27 mouse cellular contexts compared by ENCODE assay signal in the genomic region with DNA sequence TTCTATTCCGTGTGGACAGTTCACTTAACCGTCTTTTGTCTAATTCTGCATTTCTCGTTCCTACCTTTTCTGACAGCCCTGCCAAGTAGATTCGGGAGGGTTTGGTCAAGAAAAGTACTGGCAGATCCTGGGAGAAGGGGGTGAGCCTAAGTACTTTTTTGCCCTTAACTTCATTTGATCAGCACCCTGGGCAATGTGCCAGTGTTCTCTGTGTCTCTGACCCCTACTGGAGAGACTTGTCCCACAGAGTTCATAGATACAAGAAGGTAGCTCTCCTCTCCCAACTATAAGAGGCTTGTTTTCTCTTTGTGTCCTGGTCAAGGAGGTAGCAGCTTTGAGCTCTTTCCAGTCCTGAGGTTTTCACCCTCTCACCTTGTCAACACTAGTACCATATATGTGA.
DNase-seq lines count a peak whose midpoint lies in the region; ATAC-seq and TF ChIP-seq lines count a peak whose summit lies in the region.
"Had no signal": no experiment of that assay in that cellular context is flagged by ENCODE, and none has a peak within 500 bp of the region (broad histone marks: within the 10 kb centered on the region; RNA-seq: fewer than 3 reads in every experiment).

No protein-coding gene starts in this region.

- no peak for TF ChIP-seq RAD21 in MEL (IDR thresholded peaks at IDR 0.05; ENCODE audit: low read depth, low read length)

- H3K9ac ChIP-seq in kidney, embryonic 14.5 days (ENCODE audit: low read depth, low read length), result no peak overlapping the region
- no peak overlapping the region for H3K9ac ChIP-seq in MEL (ENCODE audit: control insufficient read depth, low read depth, low read length, poor library complexity, severe bottlenecking)
- H3K9ac ChIP-seq: embryonic facial prominence, embryonic 12.5 days; embryonic facial prominence, embryonic 15.5 days; forebrain, postnatal 0 days; heart, embryonic 12.5 days; heart, embryonic 15.5 days; hindbrain, embryonic 14.5 days had no signal

- peak; percentile 61 for DNase-seq in kidney, adult 2 months
- peak; percentile 14 to 72 for DNase-seq in kidney, postnatal 36 days
- DNase-seq in kidney, postnatal 14 days, result no peak
- DNase-seq in 416B (ENCODE audit: low read depth) (peak; percentile 8), MEL (ENCODE audit: low read depth, low spot score) (peak; percentile 32)
- no peak for DNase-seq in adrenal gland, postnatal 14 days
- DNase-seq: adrenal gland, postnatal 10 days; cerebellum, adult 11 months; cerebellum, adult 2 months; cerebellum, adult 9-11 months; cerebellum, postnatal 25 days; forebrain, postnatal 0 days; gastrocnemius, adult 2 months; gastrocnemius, postnatal 14 days; heart, adult 11 months; heart, postnatal 10 days; heart, postnatal 36 days had no signal

- no peaks in the 10 kb centered on the region for H3K4me1 ChIP-seq in kidney, adult 2 months (ENCODE audit: control insufficient read depth, insufficient read depth, low read length)
- H3K4me1 ChIP-seq in kidney, embryonic 14.5 days (ENCODE audit: control insufficient read depth, insufficient read depth, low read length), result no peaks in the 10 kb centered on the region
- H3K4me1 ChIP-seq in MEL (ENCODE audit: control insufficient read depth in 1 of 2, insufficient read depth in 2 of 2, low read length in 2 of 2), result no peaks in the 10 kb centered on the region
- H3K4me1 ChIP-seq: embryonic facial prominence, embryonic 12.5 days; embryonic facial prominence, embryonic 15.5 days; heart, embryonic 12.5 days; heart, embryonic 15.5 days had no signal

- no peak overlapping the region for H3K4me3 ChIP-seq in kidney, adult 2 months (ENCODE audit: insufficient read depth, low read depth, low read length)
- H3K4me3 ChIP-seq in kidney, embryonic 14.5 days (ENCODE audit: low read length), result no peak overlapping the region
- no peak overlapping the region for H3K4me3 ChIP-seq in MEL (ENCODE audit: control insufficient read depth in 1 of 2, insufficient read depth in 1 of 2, low read depth in 2 of 2, low read length in 2 of 2)
- H3K4me3 ChIP-seq: embryonic facial prominence, embryonic 12.5 days; embryonic facial prominence, embryonic 15.5 days; gastrocnemius, adult 2 months; heart, embryonic 12.5 days; heart, embryonic 15.5 days had no signal

- no peak overlapping the region for H3K4me2 ChIP-seq in kidney, embryonic 14.5 days (replicated peaks; ENCODE audit: low read depth, low read length)
- H3K4me2 ChIP-seq: embryonic facial prominence, embryonic 12.5 days; embryonic facial prominence, embryonic 15.5 days; heart, embryonic 12.5 days; heart, embryonic 15.5 days; hindbrain, embryonic 14.5 days had no signal

- no peak for ATAC-seq in kidney, embryonic 14.5 days (ENCODE audit: low FRiP score, low TSS enrichment)
- ATAC-seq: CD4-positive, CD25-positive, alpha-beta regulatory T cell, adult 4 months; forebrain, embryonic 14.5 days; forebrain, postnatal 0 days; hindbrain, postnatal 0 days; Patski had no signal

- TF ChIP-seq POLR2A in kidney, adult 2 months (IDR thresholded peaks at IDR 0.05; ENCODE audit: low read depth, low read length), result no peak
- no peak for TF ChIP-seq POLR2A in MEL (IDR thresholded peaks at IDR 0.05; ENCODE audit: control insufficient read depth in 1 of 2, insufficient read depth in 1 of 2, low read depth in 1 of 2, low read length in 2 of 2, poor library complexity in 1 of 2)

- H3K27me3 ChIP-seq in kidney, adult 2 months (replicated peaks; ENCODE audit: control insufficient read depth, insufficient read depth, low read length), result no peaks in the 10 kb centered on the region
- no peaks in the 10 kb centered on the region for H3K27me3 ChIP-seq in kidney, embryonic 14.5 days (ENCODE audit: control insufficient read depth, insufficient read depth, low read length)
- no peaks in the 10 kb centered on the region for H3K27me3 ChIP-seq in MEL (ENCODE audit: control insufficient read depth in 1 of 2, insufficient read depth in 2 of 2, low read length in 2 of 2)
- H3K27me3 ChIP-seq: embryonic facial prominence, embryonic 12.5 days; embryonic facial prominence, embryonic 15.5 days; heart, embryonic 12.5 days; heart, embryonic 15.5 days had no signal

- H3K36me3 ChIP-seq in kidney, adult 2 months (ENCODE audit: control insufficient read depth, insufficient read depth, low read length), result no peaks in the 10 kb centered on the region
- no peaks in the 10 kb centered on the region for H3K36me3 ChIP-seq in kidney, embryonic 14.5 days (ENCODE audit: control insufficient read depth, insufficient read depth, low read length)
- no peaks in the 10 kb centered on the region for H3K36me3 ChIP-seq in MEL (ENCODE audit: control insufficient read depth in 1 of 2, insufficient read depth in 2 of 2, low read length in 2 of 2)
- H3K36me3 ChIP-seq: embryonic facial prominence, embryonic 12.5 days; embryonic facial prominence, embryonic 15.5 days; heart, embryonic 12.5 days; heart, embryonic 15.5 days had no signal

- no peak for TF ChIP-seq EP300 in MEL (IDR thresholded peaks at IDR 0.05; ENCODE audit: low read depth in 1 of 2, low read length in 2 of 2)

- WGBS in kidney, adult 2 months, result 72% methylated on average over 4 of the region's 4 CpGs
- 81% methylated on average over 4 of the region's 4 CpGs for WGBS in kidney, embryonic 14.5 days

- no peak overlapping the region for H3K27ac ChIP-seq in kidney, adult 2 months (ENCODE audit: insufficient read depth, low read depth, low read length)
- no peak overlapping the region for H3K27ac ChIP-seq in kidney, embryonic 14.5 days (ENCODE audit: low read depth, low read length)
- H3K27ac ChIP-seq in MEL (ENCODE audit: control insufficient read depth, low read depth, low read length), result no peak overlapping the region
- H3K27ac ChIP-seq: embryonic facial prominence, embryonic 12.5 days; embryonic facial prominence, embryonic 15.5 days; gastrocnemius, adult 2 months; heart, embryonic 15.5 days; hindbrain, embryonic 14.5 days; hindbrain, postnatal 0 days had no signal

- no peaks in the 10 kb centered on the region for H3K9me3 ChIP-seq in kidney, embryonic 14.5 days (ENCODE audit: control insufficient read depth, low read length)
- no peaks in the 10 kb centered on the region for H3K9me3 ChIP-seq in MEL (replicated peaks; ENCODE audit: insufficient read depth, low read length)
- H3K9me3 ChIP-seq: embryonic facial prominence, embryonic 12.5 days; embryonic facial prominence, embryonic 15.5 days; heart, embryonic 12.5 days; heart, embryonic 15.5 days had no signal

- no peaks in the 10 kb centered on the region for H3K79me2 ChIP-seq in MEL (ENCODE audit: control insufficient read depth, insufficient read depth, low read length, poor library complexity)

- TF ChIP-seq CTCF in kidney, adult 2 months (conservative IDR thresholded peaks at IDR 0.05; ENCODE audit: insufficient read depth, insufficient read length, low read depth, low read length), result no peak
- peak in 1 of 3 experiments; percentile 3; a peak in 1 of 6 replicates for TF ChIP-seq CTCF in MEL (IDR thresholded peaks at IDR 0.05 in 2 of 3, conservative IDR thresholded peaks at IDR 0.05 in 1 of 3; ENCODE audit: control insufficient read depth in 1 of 3, insufficient read depth in 1 of 3, low read depth in 2 of 3, low read length in 3 of 3, poor library complexity in 1 of 3, severe bottlenecking in 1 of 3)

TF ChIP-seq in MEL, 35 proteins besides CTCF, POLR2A, EP300 and RAD21:
- TF ChIP-seq RCOR1 (IDR thresholded peaks at IDR 0.05; ENCODE audit: low read depth, low read length), result no peak
- no peak for TF ChIP-seq BHLHE40 (IDR thresholded peaks at IDR 0.05; ENCODE audit: borderline replicate concordance, low read depth, low read length)
- no peak for TF ChIP-seq HCFC1 (IDR thresholded peaks at IDR 0.05; ENCODE audit: low read depth, low read length)
- no peak for TF ChIP-seq UBTF (IDR thresholded peaks at IDR 0.05; ENCODE audit: borderline replicate concordance, insufficient read depth, low read depth, low read length)
- TF ChIP-seq POLR2AphosphoS5 (IDR thresholded peaks at IDR 0.05; ENCODE audit: borderline replicate concordance, low read depth, low read length), result no peak
- TF ChIP-seq NRF1 (IDR thresholded peaks at IDR 0.05; ENCODE audit: insufficient read depth, low read depth, low read length, poor library complexity, severe bottlenecking), result no peak
- no peak for TF ChIP-seq GABPA (IDR thresholded peaks at IDR 0.05; ENCODE audit: low read depth, low read length)
- TF ChIP-seq TBP (IDR thresholded peaks at IDR 0.05; ENCODE audit: low read depth, low read length), result no peak
- TF ChIP-seq ELF1 (IDR thresholded peaks at IDR 0.05; ENCODE audit: low read depth, low read length), result no peak
- TF ChIP-seq ETS1 (IDR thresholded peaks at IDR 0.05; ENCODE audit: low read depth, low read length), result no peak
- no peak for TF ChIP-seq TAL1 (IDR thresholded peaks at IDR 0.05; ENCODE audit: low read length)
- TF ChIP-seq MXI1 (IDR thresholded peaks at IDR 0.05; ENCODE audit: low read depth, low read length), result no peak
- no peak for TF ChIP-seq ZC3H11A (IDR thresholded peaks at IDR 0.05; ENCODE audit: low read depth, low read length)
- no peak for TF ChIP-seq SMC3 (IDR thresholded peaks at IDR 0.05; ENCODE audit: low read depth, low read length)
- no peak for TF ChIP-seq MAX (IDR thresholded peaks at IDR 0.05; ENCODE audit: low read length)
- no peak for TF ChIP-seq JUND (IDR thresholded peaks at IDR 0.05; ENCODE audit: low read depth, low read length)
- TF ChIP-seq ZMIZ1 (IDR thresholded peaks at IDR 0.05; ENCODE audit: low read depth, low read length), result no peak
- TF ChIP-seq E2F4 (IDR thresholded peaks at IDR 0.05; ENCODE audit: borderline replicate concordance, low read depth, low read length), result no peak
- TF ChIP-seq ZNF384 (IDR thresholded peaks at IDR 0.05; ENCODE audit: low read depth, low read length), result no peak
- TF ChIP-seq ZKSCAN1 (IDR thresholded peaks at IDR 0.05; ENCODE audit: low read depth, low read length), result no peak

Comparison
In these comparisons a context has a peak if more than half of its experiments do, and no peak if none do; other contexts are left out.
1. DNase-seq: peak in kidney, adult 2 months (single experiment), kidney, postnatal 36 days (2 of 2), 416B (single experiment) and MEL (single experiment); none in kidney, postnatal 14 days (single experiment) and adrenal gland, postnatal 14 days (single experiment).